Mouse (Mus musculus) liver, adult 2 months (tissue): Measurements from ENCODE around the gene Trpt1. TPM values are rescaled to one million over a fixed set of nuclear protein-coding genes. Genes with fewer than 3 reads are reported as not detected.

Source experiments
- DNase-seq: peaks from one replicate; pipeline ENCODE4 v3.0.0-alpha.2; 2011; ENCODE audit warnings: low read depth, low spot score; ENCODE audit errors: extremely low read depth
- H3K27ac ChIP-seq: fragments of 200-500 bp; replicated peaks from 2 replicates; pipeline ENCODE4 v1.5.1; 2012; ENCODE audit warnings: low read depth, mild to moderate bottlenecking, control low read depth, inconsistent platforms, low read length; ENCODE audit not compliant: insufficient read depth
- H3K27me3 ChIP-seq: fragments of 200-500 bp; 2 replicates; pipeline ENCODE4 v1.6.1; 2012; ENCODE audit warnings: mild to moderate bottlenecking, moderate library complexity, low read length, inconsistent platforms; ENCODE audit not compliant: control insufficient read depth, insufficient read depth
- H3K36me3 ChIP-seq: fragments of 200-500 bp; 2 replicates; pipeline ENCODE4 v1.6.1; 2012; ENCODE audit warnings: low read length, inconsistent platforms; ENCODE audit not compliant: control insufficient read depth, insufficient read depth
- H3K4me1 ChIP-seq: fragments of 200-500 bp; 2 replicates; pipeline ENCODE4 v1.6.1; 2011; ENCODE audit warnings: low read length; ENCODE audit not compliant: control insufficient read depth, insufficient read depth
- H3K4me3 ChIP-seq: fragments of 200-500 bp; 2 replicates; pipeline ENCODE4 v1.5.1; 2011; ENCODE audit warnings: low read depth, mild to moderate bottlenecking, control low read depth, low read length, moderate library complexity; ENCODE audit not compliant: insufficient read depth
- H3K79me2 ChIP-seq: fragments of 200-500 bp; 2 replicates; pipeline ENCODE4 v1.6.1; 2012; ENCODE audit warnings: inconsistent platforms, mild to moderate bottlenecking, low read length, moderate library complexity; ENCODE audit not compliant: control insufficient read depth, insufficient read depth
- H3K9ac ChIP-seq: fragments of 200-500 bp; 2 replicates; pipeline ENCODE4 v1.6.1; 2012; ENCODE audit warnings: low read depth, mild to moderate bottlenecking, control low read depth, inconsistent platforms, low read length
- CTCF ChIP-seq: fragments of 200-500 bp; IDR thresholded peaks from 2 replicates; pipeline ENCODE4 v1.5.1; 2011; ENCODE audit warnings: low read depth, low read length, control low read depth
- POLR2A ChIP-seq: fragments of 200-500 bp; IDR thresholded peaks from 2 replicates; pipeline ENCODE4 v1.6.1; 2011; ENCODE audit warnings: low read length, control low read depth; ENCODE audit not compliant: insufficient read depth; ENCODE audit errors: extremely low read depth
- WGBS: fragments of 180-500 bp; shearing (Covaris S2); methylation state at CpG from one replicate; pipeline ENCODE4 v1.1.7; 2018; 5-methylcytosine and 5-hydroxymethylcytosine counted together
- polyA plus RNA-seq: library from polyadenylated mRNA; depleted of rRNA; stranded (reverse); fragments of >200 nt; gene quantifications from 2 replicates; pipeline ENCODE4 v1.2.3, GENCODE M21; 2012
- total RNA-seq: library from RNA; depleted of rRNA; stranded (reverse); fragments of >200 nt; gene quantifications from 2 replicates; pipeline ENCODE4 v1.2.3, GENCODE M21; 2014

Gene Trpt1
- total and polyA plus RNA-seq, 2 experiments = 3.0 to 7.9 TPM

DNA sequence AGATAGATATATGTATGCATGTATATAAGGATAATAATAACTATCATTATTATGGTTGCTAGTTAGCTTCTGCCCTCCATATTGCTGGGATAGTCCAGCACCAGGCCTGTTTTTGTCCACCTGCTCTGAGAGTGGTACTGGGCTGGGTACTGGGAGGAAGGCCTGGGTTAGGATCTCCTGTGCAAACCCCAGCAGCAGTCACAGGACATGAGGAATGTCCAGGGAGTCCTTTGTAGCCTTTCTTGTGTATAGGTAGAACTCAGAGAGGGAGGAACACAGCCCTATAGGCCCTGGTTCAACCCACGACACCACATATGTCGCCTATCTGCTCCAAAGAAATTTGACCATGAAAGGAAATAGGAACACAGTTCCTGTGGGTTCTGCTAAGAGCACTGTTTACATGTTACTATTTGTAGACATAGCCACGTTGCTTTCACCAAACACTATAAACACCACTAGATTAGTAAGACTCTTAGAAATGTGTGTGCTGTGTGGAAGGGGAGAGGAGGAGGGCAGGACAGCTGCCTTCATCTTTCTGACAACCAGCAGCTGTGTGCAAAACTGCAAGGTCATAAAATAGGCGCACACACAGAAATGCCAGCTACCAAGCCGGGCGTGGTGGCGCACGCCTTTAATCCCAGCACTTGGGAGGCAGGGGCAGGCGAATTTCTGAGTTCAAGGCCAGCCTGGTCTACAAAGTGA, 11.1 kb downstream of the Trpt1 start:
- 85% methylated on average over 9 of the region's 9 CpGs for WGBS
- Histone ChIP-seq H3K36me3 (no peaks in the 10 kb centered on the region), H3K79me2 (no peaks in the 10 kb centered on the region), H3K9ac (no peak overlapping the region), H3K4me3 (no peak overlapping the region), H3K27ac (no peak overlapping the region), H3K4me1 (no peaks in the 10 kb centered on the region; the same call in 1 of the 2 replicates), H3K27me3 (no peaks in the 10 kb centered on the region)
- TF ChIP-seq CTCF = no peak
- TF ChIP-seq POLR2A = no peak
- no peak for DNase-seq

DNA sequence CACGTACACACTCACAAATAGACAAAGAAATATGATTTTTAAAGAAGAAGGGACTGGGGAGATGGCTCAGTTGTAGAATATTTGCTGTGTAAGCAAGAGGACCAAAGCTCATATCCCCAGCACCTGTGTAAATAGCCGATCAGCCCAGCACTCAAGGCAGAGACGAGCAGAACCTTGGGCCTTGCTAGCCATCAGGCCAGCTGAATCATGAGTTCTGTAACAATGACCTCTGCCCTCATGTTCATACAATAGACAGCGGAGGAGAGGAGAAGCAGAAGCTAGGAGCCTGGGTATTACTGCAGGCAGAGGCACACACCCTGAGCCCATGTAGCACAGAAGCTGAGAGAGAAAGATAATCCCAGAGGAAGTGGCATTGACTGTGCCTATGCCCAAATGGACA, 16.5 kb downstream of the Trpt1 start:
- peak; percentile 42 for DNase-seq

DNA sequence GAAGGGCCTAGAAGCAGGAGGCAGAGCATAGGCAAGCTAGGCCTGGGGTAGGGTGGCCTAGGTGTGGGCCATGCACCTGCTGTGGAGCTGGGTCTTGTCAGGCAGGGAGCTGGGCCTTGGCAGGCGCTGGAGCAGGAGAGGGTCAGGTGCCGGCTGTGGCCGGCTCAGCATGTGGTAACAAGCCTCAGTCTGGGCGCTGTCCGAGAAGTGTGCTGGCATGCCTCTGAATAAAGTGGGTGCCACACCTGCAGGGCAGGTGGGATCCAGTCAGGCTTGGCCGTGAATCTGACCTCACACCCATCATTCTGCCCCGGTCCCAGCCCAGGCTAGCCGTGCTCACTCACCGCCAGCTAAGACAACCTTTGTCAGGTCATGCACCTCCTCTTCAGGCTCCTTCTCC, 18.1 kb downstream of the Trpt1 start:
- Histone ChIP-seq H3K27me3 (no peaks in the 10 kb centered on the region), H3K36me3 (no peaks in the 10 kb centered on the region), H3K4me1 (peaks cover 2% of the 10 kb centered on the region; the same call in 1 of the 2 replicates), H3K79me2 (no peaks in the 10 kb centered on the region), H3K4me3 (no peak overlapping the region), H3K27ac (no peak overlapping the region), H3K9ac (no peak overlapping the region)
- DNase-seq = no peak
- TF ChIP-seq POLR2A (no peak), CTCF (no peak)
- WGBS = 95% methylated on average over 9 of the region's 9 CpGs

More for the DNA sequence above, 16.5 kb downstream of the Trpt1 start:
- no peak overlapping the region for H3K4me3 ChIP-seq
- H3K4me1 ChIP-seq = peaks cover 2% of the 10 kb centered on the region; the same call in 1 of the 2 replicates
- no peak overlapping the region for H3K27ac ChIP-seq
- H3K36me3 ChIP-seq = no peaks in the 10 kb centered on the region
- WGBS = 32% methylated on average over 4 of the region's 4 CpGs
- TF ChIP-seq CTCF = no peak
- no peak for TF ChIP-seq POLR2A
- H3K27me3 ChIP-seq = no peaks in the 10 kb centered on the region
- H3K9ac ChIP-seq = no peak overlapping the region
- H3K79me2 ChIP-seq = no peaks in the 10 kb centered on the region

DNA sequence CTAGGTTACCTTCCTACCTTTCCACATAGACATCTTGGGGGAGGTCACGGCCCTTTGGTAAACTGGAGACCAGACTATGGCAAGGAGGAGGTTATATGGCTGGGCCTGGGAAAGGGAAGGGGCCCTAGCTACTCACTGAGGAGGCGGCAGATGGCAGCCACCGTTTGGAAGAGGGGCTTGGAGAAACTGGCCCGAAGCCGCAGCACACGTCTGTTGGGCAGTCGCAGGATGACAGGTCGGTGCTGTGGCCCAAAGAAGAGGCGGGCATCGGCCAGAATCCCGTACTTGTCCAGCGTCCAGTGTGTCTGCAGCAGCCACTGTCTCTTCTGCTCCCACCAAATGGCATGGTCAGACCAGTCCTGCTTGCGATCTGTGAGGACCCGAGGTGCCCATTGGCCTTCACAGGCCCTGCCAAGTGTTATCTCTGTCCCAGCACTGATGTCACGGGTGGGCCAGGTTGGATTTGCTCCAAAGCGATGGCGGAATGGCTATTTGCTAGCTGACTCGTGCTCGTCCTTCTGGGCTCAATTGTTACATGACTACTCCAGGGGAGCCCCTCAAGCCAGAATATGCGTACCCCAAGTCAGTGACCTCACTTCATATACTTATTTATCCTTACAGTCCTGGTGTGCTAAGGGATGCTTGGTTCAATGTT, 18.7 kb downstream of the Trpt1 start:
- 91% methylated on average over 20 of the region's 20 CpGs for WGBS

DNA sequence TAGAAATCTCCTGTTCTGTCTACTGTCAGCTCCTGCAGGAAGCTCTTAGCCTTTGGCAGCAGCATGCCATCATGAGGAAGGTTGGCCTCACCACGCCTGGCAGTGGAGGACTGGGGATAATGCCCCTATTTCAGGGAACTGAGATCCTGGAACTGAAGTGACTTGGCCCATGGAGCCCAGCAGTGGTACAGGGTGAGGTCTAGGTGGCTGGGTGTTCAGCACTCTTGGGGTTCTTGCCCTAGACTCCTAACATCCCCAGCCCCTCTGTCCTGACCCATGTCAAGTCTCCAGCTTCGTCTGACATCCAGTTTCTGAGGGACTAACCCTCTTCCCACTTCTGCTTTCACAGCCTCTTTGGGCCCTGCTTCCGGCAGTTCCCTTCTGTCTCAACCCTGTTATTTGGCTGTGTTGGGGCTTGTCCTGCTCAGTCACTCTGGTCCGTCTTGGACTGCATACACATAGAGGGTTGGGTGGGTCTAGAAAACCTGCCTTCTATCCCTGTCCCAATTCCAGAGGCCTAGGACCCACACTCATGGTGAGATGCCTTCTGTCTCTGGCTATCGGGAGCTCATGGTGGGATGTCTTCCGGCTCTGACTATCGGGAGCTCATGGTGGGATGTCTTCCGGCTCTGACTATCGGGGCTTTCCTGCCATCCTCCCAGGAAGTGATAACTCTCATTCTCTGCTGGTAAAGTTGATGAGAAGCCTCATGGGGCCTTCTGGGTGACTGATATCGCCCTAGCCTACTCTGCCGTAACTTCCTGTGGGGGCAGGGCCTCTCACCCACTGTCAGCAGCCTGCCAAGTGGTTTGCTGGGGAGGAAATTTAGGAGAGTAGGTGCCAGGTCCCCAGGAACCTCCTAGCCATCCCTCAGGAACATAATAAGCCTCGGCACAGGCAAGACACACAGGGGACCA, 21.9 kb downstream of the Trpt1 start:
- Histone ChIP-seq H3K27me3 (no peaks in the 10 kb centered on the region), H3K79me2 (no peaks in the 10 kb centered on the region), H3K9ac (0 out of 2 replicates have a peak overlapping the region, but pooled peaks have one; percentile 2), H3K36me3 (peaks cover 18% of the 10 kb centered on the region), H3K27ac (peak overlapping the region; percentile 42), H3K4me3 (no peak overlapping the region; the same call in 1 of the 2 replicates), H3K4me1 (no peaks in the 10 kb centered on the region)
- WGBS = 67% methylated on average over 12 of the region's 12 CpGs
- no peak for DNase-seq
- TF ChIP-seq CTCF = no peak
- no peak for TF ChIP-seq POLR2A

More for the DNA sequence above, 18.7 kb downstream of the Trpt1 start:
- Histone ChIP-seq H3K4me1 (peaks cover 2% of the 10 kb centered on the region; the same call in 1 of the 2 replicates), H3K9ac (no peak overlapping the region), H3K27ac (no peak overlapping the region), H3K27me3 (no peaks in the 10 kb centered on the region), H3K79me2 (no peaks in the 10 kb centered on the region), H3K4me3 (no peak overlapping the region), H3K36me3 (no peaks in the 10 kb centered on the region)
- no peak for DNase-seq
- TF ChIP-seq CTCF (no peak), POLR2A (no peak)
